Mouse (Mus musculus) right cerebral cortex, postnatal 25 days (tissue): Measurements from ENCODE around the gene Syt7.
A peak's percentile ranks its signal among the peaks of the same experiment; 100 is the strongest.

Source experiments
- DNase-seq: peaks from one replicate; pipeline ENCODE4 v3.0.0; 2022

Gene Syt7

DNA sequence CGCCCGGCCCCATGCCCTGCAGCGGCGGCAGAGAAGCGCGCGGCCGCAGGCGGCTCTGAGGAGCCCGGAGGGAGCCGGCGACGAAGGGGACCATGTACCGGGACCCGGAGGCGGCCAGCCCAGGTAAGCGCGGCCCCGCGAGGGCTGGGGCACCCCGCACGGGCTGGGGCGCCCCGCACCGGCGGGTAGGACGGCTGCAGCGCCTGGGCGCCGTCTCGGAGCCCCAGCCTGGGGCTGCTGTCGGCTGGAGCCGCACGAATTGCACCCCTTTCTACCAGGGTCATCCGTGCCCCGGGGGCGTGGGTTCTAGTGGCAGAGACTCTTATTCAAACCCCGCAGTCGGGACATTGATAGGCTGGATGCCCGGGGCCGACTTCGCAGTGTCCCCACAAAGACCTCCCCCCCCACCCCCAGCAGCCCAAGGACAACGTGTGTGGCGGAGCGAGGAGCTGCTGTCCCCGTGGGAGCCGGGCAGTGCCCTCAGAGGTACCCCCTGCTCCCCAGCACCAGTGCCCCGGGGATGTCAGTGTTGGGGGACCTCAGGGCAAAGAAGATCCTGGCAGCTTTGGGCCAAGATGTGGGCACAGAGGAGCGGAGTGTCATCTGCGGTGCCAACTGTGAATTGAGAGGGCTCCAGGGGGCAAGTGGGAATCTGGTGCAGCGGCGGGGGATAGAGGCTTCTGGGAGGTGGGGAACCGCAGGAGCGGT is 655 bp downstream of the Syt7 start:
- no peak for DNase-seq

DNA sequence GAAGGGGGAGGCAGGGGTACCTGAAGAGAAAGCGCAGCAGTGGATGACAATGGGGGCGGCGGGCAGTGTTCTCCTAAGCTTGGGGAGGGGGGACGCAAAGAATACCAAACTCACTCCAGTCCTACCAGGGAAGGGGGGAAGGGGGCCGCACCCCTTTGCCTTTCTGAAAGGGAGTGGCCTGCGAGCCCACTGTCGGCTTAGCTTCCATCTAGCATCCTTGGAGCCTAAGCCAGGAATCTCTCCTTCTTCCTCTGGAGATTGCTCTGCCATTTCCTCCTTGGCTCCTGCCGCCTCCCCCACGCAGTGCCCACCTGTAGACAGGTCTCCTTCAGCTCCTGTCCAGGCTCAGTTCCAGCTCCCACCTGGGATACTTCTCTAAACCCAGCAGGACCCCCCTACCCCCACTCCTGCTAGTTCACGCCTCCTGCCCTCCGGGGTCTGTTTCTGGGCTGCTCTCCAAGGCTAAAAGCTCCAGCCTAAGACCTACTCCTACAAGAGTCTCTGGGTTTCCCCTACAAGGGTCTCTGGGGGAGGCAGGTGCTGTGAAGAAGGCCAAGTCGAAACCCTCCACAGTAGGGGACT is 1.3 kb downstream of the Syt7 start:
- DNase-seq = no peak

DNA sequence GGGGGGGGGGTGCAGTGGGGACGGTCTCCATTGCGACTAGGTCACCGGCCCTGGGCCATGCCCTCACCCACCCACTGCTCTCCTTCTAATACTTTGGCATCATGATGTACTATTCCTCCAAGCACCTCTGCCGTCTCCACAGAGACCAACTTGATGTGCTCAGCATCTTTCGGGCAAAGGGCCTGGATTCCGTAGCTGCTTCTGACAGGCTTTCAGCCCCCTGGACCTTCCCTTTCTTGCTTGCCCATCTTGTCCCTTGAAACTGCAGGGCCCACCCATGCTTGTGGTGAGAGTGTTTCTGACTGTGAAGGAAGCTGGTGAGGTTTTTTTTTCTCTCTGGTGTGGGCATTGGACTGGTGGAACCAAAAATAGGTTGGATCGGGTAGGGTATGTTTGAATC is 2.1 kb downstream of the Syt7 start:
- no peak for DNase-seq

DNA sequence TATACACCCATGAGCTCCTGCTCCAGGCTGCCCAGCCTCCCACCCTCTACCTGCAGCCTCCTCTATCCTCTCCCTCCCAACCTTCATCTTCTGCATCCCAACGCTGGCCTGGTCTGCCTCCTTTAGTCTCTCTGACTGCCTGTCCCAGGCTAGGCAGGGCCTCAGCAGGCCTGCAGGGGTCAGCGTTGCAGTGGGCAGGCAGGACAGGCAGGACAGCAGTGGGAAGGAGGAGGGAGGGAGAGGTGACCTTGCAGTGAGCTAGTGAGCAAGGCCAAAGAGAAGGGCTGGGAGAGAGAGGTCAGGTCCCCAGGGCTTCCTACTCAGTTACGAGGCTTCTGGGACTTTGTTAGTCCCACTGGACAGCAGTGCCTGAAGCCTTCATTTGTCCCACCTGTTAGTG is 3.1 kb downstream of the Syt7 start:
- no peak for DNase-seq

DNA sequence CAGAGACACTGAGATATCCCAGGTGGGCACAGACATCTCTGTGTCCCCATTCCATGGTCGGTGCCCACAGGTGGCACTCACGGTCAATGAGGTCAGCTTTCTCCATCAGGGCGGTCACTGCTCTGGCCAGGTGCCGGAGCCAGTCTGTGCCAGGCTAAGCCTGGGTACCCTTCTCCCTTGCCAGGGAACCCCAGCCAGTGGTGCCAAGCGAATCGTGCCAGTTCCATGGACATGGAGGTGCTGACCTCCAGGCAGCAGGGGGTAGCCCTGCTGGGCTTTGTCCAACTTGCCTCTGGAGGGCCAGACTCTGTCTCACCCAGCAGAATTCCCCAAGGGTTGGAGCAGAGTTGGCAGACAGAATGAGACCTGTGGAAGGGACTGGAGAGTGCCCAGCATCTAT is 4.6 kb downstream of the Syt7 start:
- DNase-seq = no peak

DNA sequence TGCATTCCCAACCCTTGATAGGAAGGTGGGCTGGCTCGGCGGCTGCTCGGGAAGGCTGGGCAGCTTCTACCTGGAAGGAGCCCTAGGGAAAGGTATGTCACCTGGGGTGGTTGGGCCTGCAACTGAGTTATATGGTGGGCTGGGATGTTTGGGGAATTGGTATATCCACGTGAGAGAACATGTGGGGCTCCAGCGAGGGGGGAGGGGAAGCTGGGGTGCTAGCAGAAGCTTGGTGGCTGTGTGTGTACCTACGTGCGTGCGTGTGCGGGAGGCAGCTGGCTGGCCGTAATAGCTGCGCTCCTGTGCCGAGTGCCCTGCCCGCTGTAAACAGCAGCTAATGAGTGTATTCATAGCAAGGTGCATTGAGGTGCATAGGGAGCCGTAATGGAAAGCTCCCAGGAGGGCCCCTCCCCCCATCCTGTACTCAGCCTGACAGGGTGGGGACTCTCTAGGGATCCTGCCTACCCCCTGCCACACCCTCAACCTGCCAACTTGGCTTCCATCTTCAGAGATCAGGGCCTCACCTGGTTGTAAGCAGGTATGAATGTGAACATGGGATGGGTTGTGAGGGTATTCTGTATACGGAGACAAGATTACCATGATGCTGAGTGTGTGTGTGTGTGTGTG is 5.1 kb downstream of the Syt7 start:
- DNase-seq = no peak

DNA sequence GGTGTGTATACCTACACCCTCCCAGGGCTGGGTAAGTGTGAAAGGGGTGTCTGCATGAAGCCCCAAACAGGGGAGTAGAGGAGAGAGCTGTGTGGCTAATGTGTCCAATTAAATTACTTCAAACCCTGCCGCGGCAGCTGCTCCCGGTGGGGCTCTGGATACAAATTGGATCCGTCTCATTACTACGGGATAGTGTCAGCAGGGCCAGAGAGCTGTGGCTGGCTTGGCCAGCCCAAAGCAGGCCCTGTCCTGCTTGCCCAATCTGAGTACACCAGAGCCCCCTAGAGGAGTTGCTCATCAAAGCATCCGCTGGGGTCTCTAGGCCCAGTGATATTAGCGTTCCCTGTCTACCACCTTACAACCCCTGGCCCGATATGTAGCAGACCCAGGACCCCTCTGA is 6.3 kb downstream of the Syt7 start:
- DNase-seq = no peak

DNA sequence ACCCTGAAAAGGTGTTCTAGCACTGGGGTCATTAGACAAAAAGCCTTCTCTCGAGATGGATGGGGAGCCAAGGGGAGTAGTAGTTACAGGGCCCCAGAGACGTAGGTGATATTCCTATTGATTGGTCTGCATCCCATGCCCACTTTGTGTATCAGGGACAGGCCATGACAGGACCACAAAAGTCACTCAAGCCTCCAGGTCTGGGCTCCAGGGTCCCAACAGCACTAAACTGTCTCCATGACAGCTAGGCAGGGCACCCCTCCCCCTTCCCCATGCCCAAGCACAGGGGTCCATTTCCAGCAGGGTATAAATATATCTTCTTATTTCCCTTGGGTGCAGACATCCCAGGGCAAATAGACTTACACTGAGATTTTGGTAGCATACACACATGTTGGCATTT is 8.1 kb downstream of the Syt7 start:
- DNase-seq = no peak

DNA sequence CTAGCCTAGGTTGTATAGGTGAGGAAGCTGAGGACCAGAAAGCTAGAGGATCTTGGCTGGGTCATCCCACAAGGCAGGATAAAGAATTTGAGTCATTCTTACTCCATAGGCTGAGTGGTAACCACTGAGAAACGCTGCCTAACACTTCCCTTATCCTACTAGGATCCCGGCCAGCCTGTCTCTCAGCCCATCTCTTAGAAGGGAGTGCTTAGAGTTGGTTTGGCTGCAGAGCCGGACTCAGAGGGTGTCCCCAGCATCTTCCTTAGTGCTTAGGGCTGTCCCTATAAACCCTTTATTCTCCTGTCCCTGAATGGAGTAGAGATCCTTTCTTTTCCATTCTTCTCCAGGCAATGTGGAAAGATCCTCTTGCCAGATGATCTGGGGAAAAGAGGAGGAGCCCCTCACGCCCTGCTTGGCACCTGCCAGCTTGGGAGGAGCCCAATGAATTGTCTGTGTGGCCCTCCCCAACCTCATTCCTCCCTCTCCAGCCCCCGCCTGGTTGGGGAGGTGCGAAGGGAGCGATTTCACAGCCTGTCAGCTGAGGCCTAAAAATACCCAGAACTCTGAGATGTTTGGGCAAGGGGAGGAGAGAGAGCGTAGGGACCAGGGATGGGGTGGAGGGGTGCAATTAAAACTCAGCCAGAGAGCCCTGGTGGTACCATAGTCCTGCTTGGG is 8.7 kb downstream of the Syt7 start:
- peak; percentile 85 for DNase-seq

DNA sequence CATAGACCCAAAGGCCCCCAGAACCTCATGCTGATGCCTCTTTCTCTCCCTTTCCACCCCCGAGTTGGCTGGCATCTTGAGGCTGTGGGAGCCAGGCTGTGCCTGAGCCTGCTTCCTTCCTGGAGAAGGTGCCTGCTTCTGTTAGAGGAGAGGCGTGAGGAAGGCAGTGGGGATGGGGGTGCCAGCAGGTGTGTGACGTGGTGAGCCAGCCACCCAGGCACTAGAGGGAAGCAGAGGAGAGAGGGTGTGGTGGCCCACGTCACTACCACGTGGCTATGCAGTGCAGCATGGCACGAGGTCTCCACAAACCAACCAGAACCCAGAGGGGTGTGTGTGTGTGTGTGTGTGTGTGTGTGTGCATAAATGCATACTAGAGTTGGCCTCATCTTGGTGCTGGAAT is 9.4 kb downstream of the Syt7 start:
- DNase-seq = peak; percentile 92

DNA sequence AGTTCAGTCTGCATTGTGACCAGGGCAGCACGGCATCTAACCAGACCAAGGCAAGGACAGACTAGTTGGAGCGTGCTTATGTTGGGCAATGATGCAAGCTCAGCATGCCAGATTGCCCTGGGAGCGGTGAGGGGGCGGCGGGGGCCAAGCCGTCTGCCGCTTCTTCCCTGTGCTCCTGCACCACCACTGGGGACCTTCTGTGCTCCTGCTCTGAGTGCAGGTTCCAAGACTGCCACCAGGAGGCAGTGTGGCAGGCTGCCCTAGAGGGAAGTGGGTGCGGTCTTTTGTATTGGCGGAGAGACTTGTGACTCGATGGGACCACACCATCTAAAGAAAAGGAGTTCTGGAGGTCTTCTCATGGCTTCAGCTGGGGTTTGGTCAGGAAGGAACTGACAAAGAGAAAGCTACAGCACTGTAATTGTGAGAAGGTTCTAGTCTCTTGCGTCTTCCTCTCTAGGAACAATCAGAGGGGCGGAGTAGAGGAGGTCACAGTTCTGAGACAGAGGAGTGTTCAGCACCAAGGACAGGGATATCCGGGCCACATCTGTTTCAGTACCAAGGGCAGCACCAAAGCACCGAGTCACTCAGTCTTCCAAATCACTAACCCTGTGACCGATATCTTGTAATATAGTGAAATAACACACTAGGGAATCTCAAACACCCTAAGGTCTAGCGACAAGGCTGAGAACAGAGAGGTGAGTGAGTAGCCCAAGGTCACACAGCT is 14.0 kb downstream of the Syt7 start:
- DNase-seq = no peak

DNA sequence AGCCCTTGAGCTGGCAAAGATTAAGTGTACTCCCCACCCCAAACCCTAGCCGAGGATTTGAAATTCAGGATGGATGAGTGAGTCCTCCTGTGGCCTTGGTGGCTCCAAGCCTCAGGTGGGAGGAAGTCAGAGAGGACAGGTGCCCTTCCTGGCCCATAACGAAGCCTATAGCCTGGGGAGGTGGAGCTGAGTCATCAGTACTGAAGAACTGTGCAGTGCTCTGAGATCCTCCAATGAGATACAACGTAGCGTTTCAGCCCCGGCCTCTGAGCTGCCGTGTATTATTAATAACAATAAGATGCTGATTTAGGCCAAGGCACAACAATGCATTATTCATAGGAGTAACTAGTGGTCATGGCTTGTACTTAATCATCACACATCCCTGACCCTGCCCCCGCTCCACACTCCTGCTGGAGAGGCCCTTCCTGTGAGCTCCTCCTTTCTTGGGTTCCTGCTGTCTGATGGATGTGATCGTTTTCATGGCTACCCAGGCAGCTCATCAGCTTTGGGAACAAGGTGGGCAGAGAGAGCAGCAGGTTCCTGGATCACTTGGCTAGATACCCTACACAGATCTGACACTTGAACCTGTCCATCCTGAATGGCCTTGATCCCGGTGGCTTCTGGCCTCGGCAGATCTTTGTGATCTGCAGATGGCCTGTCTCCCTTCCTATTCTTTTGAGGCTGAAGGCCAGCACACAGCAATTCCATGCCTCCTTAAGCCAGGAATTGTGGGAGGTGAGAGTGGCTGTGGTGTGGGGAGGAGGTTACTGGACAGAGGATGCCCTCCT is 14.9 kb downstream of the Syt7 start:
- DNase-seq = no peak

DNA sequence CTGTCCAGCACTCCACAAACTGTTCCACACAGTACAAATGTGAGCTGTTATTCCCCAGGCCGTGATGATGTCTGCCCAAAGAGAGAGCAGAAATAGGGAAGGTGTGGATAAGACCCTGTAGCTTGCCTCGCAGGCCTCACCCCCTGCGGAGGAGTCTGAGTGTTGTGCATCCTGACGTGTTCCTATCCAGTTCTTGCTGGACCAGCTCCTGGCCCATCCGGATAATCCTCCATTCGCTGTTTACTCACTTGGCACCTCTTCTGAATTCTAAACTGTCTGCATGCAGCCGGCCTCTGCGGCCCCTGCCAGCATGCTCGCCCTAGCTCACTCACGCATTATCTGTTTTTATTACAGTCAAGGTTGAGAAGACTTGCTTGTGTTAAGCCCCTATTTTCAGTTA is 15.5 kb downstream of the Syt7 start:
- DNase-seq = no peak

DNA sequence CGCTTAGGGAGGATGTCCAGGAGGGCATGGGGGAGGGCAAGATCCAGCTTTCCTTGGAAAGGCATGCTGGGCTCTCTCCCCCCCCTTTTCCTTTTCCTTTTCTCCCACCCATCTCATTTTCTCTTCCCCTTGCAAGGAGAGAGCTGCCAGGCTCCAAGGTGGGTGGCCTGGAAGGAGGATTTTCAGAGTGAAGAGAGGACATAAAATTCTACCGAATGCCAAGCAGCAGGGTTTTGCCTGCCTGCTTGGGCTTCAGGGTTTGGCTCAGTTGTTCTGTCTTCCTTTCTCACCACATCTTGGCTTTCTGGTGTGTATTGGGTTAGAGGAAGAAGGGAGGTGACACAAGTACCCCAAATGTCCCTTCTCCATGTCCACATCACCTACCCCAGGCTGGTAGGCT is 16.0 kb downstream of the Syt7 start:
- no peak for DNase-seq

DNA sequence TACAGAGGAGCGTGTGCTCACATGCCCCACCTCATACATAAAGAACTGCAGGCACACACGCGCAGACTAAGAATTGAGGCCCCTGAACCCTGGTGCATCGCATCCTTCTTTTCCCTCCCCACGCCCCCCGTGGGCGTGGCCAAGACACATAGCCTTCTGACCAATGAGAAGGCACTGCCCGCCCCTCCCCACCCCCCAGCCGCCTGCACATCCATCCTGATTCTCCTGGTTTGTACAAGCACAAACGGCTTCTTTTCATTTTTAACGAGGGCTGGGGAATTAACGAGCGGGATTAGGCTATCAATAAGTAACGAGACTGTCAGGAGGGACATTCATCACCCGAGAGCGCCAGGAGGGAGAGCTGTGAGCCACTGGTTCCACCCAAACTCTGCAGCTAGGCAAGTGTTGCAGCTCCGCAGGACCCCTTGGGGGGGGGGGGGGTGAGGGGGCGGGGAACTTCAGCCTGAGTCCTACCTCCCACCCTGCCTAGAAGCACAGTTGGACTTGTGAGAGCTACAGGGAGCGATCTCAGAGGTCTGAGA is 24.9 kb downstream of the Syt7 start:
- DNase-seq = no peak

DNA sequence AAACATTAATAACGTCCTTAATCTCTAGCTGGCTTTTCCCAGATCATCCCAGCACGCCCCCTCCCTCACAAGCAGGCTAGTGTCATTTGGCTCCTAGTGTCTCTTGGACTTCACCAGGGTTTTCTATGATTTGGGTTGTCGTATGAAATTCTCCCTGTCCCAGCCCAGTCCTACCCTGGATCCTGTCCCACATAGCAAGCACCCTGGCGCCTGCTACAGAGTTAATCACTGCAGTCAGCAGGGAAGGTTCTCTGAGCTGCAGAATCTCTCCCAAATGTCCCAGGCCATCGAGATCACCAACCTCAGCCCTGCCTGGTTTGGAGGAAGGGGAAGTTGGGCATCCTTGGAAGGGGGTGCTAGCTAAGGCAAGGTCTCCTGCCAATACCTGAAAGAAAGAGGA is 26.6 kb downstream of the Syt7 start:
- DNase-seq = no peak

DNA sequence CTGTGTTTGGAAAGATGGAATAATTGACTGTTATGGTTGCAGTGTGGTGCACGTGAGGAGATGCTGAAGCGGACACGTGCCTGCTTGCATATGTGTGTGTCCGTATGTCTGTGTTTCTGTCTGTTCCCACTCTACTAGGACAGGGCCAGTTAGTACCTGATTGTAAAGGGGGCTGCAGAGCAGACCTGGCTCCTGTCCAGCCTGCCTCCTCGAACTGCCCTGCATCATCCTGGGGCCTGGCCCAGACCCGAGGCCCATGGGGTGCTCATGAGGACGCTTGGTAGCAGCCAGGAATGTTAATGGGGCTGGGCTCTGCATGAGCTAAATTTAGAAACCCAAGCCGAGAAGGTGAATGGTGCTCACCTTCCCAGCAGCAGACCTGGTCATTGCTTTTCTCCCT is 28.0 kb downstream of the Syt7 start:
- DNase-seq = no peak

DNA sequence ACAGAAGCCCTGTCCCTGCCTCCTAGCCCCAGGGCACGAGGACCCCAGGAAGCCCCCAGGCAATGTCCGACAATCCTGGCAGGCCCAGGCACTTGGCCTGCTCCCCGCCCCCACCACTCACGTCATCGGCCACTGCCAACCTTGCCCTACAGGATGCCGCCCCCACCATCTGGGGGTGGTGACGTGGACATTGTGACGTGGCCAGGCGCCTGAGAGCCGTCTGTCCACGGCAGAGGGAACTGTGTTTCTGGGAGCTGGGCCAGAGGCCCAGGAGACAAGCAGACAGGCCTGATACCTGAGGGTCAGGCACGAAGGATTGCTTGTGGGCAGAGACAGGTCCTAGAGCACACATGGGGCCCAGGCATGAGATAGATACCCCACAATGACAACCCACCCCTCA is 28.5 kb downstream of the Syt7 start:
- peak; percentile 44 for DNase-seq

DNA sequence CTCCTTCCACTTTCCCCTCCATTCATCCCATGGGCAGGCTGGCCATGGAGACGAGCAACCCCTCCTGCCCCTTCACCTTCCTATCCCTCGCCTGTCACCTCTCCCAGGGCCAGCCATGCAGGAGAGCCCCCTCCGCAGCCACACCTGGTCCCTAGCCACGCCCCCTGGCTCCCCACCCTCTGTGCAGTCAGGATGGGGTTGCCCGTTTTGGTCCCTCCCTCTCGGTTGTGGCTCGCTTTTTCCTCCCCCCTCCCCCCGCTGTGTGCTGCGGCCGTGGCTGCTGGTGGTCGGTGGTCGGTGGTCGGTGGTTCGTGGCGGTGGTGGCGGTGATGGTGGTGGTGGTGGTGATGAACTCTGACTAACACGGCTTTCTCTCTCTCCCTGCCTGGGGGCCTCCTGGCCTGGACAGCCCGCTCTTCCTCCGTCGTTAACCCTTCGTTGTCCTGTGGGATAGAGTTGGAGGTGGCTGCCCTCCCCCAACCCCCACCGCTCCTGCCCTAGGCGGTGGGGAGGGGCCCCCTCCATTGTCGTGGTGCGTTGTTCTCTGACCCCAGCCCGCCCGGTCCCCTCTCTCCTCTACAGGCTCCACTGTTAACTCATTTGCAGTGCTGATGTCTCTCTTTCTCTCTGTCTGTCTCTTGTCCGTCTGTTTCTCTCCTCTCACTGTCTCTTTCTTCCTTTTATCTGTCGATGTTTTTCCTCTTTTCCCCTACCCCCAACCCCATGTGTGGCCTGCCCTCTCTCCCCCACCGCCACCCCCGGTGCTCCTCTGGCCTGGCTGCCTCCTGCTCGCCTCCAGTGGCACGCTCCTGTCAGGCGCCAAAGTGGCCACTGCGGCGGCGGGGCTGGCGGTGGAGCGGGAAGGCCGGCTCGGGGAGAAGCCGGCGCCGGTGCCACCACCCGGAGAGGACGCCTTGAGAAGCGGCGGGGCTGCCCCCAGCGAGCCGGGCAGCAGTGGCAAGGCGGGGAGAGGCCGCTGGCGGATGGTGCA is 33.4 kb downstream of the Syt7 start:
- DNase-seq = no peak

DNA sequence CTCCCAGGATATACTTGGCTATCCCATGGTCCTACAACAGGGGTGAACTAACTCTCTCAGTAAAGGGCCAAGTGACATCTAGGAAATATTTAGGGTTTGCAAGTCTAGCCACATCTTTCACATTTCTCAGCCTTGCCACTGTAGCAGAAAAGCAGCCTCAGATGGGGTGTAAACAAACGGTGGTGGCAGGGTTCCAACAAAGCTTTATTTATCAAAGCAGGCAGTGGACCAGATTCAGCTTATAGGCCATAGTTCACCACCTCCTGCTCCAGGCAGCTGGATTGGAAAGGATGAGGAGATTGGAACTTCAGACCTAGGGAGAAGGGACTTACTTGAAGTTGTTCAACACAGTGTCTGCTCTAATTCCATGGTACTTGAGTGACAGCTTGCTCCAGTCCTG is 35.9 kb downstream of the Syt7 start:
- DNase-seq = no peak
